In genomic region chr12:112842128-112842527, GRCm38 (mm10) we compare ENCODE assay signal across 3 mouse cellular contexts. TPM values are rescaled to one million over a fixed set of nuclear protein-coding genes. Genes with fewer than 3 reads are reported as not detected.
"Had no signal": no experiment of that assay in that cellular context is flagged by ENCODE, and none has a peak within 500 bp of the region (broad histone marks: within the 10 kb centered on the region; RNA-seq: fewer than 3 reads in every experiment).

No protein-coding gene starts in this region.

RNA-seq across cellular contexts. Expression of gene Gpr132, which starts 25.9 kb away (rescaled TPM):
- total RNA-seq: gastrocnemius, adult 8-10 months had no signal

RNA-seq across cellular contexts. Expression of gene Ahnak2, which starts 39.7 kb away (rescaled TPM):
- total RNA-seq: common myeloid progenitor, adult 5-6 weeks; granulocyte monocyte progenitor cell, adult 5-6 weeks had no signal
